Mouse (Mus musculus) adrenal gland, adult 8-10 months (tissue): Measurements from ENCODE around the gene Cfap69. TPM values are rescaled to one million over a fixed set of nuclear protein-coding genes. Genes with fewer than 3 reads are reported as not detected.
A peak's percentile ranks its signal among the peaks of the same experiment; 100 is the strongest.

Experiments used
- DNase-seq: peaks from one replicate; pipeline ENCODE4 v3.0.0; 2022
- total RNA-seq, 4 experiments: library from RNA; stranded (reverse); gene quantifications; 2 replicates each; pipeline ENCODE4 v1.2.4; 2022

The Cfap69 gene
- total RNA-seq, result 10 to 100 TPM in 2 of 4 experiments, 1 to 10 TPM in 2; 6.1 to 22.5 (median 12.7) TPM

DNA sequence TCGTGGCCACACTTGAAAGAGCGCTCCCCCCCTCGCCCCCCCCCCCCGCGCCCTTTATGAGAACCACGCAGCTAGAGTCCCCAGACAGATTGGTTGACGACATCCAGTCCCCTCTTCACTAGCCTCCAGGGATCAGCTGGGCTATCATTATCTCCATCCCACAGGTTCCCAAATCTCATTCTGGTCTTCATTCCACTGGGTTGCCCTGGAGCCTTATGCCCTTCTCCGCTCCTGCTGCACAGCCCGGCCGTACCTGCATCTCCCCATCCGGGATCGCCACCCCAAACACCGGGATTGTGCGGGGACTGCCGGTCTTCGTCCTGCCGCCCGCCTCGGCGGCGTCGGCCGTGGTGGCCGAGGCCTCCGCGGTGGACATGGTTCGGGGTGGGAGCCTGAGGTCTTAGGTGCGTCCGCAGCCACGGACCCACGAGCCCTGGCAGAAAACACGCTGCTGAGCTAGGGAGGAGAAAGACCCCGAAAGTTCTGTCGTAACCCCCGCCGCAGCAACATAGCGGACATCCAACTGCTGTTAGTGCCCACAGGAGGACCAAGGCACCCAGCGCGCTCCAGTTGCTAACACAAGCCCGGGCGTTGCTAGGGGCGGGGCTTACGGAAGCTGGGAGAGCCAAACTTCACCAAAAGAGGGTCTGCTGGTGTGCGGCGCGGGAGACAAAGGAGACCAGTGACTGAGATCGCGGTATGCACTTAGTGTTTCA is at the start of gene Cfap69:
TSS of gene Cfap69 (minus strand) at position 585 of the 716 bp plus-strand sequence.
- DNase-seq, result peak; percentile 73

DNA sequence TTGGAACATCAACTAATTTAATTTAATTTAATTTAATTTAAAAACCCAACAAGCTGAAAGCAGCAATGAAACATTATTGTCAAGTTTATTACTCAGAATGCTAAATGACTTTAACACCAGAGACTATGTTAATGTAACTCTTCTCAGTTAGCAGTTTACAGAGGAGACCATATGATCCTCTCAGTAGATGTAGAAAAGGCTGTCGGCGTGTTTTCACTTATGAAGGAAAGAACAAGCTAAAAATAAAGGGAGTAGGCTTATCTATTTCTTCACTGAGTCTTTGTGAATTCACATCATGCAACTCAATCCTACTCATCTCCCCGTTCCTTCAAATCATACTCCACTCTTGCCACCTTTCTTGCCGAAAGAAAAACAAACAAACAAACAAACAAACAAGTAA is 47.0 kb upstream of the Cfap69 start:
- DNase-seq, result no peak

DNA sequence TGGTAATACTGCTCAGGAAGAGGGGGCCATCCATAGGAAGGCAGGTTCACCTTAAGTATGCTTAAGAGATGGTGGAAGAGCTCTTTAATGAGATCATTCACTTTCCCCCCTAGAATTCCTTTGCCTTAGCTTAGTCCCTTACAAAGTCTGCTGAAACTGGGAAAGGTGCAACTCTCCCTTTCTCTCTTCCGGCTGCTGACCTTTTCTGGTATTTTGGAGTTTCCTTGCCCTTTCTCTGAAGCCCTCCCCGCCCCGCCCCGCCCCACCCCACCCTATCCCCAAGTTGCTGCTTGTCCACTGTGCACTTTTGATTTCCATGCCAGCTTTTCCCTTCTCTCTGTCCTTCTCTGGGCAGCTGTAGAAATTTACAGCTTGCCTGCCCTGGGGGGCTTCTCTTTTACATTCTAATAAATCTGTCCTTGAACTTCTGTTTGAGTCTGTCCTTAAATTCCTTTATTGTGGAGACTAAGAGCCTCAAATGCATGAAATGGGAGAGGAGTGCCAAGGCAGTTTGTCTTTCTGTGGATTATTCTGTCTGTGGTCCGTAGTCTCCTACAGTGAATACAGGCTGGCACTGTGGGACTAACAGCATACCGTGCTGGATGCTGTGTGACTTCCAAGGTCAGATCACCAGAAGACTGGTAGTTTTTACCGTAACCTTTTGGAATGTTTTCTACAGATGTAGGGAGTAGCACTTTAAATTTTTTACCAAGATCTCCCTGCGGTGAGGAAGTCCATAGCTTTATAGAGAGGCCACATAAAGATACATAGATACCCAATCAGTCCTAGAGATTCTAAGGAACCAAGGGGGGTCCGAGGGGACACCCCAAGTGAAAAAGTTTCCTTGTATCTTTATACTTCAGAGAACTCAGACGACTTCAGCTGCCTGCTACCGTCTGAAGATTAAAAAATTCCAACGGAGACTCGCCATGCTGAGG is 43.6 kb upstream of the Cfap69 start:
- DNase-seq, result peak; percentile 13

DNA sequence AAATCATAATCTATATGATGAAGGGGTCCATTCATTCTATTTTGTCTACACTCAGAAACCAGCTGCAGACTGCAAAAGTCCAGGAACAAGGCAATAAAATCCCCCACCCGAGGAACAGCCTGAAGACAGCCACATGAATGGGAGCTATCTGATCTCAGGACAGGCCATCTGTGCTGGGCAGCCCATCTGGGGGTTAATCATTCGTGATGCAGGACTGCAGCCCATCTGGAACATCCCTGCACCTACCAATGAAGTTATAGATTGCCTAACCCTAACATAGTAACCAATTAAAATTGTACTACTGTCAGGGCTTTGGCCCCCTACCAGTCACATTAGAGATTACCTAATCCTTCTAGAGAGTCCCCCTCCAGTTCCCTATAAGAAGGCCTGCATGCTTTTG is 41.0 kb upstream of the Cfap69 start:
- no peak for DNase-seq

DNA sequence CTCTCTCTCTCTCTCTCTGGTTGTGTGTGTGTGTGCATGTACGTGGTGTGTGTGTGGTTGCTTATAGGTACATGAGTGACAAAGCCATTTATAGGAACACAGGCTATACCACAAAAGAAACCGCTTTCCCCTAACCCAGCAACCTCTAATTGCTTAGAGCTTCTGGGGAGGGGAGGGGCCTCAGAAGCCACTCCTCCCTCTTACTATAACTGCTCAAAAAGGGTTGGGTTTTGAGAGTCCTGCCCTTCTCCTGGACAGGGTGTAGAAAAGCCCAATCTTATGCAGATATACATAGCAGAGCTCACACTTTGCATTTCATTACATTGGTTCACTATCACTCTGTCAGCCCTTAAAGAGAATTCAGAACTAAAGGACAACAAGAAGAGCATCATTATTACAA is 36.3 kb upstream of the Cfap69 start:
- no peak for DNase-seq

DNA sequence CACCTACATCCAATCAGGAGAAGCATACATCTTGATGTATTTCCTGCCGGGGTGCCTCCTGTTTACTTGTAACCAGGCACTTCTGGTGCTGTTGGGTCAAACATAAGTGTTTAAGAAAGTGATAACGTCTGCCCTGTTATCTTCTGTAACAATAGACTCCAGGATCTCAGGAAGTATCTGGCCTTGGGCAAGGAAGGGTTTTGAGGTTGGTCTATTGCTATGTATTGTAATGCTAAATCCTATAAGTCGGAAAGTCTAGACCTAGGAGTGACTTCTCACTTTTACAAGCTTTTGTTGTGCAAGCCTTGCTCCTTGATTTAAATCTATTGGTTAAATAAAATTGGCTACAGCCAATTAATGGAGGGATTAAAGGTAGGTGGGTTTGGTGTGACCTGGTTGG is 34.8 kb upstream of the Cfap69 start:
- DNase-seq, result no peak

DNA sequence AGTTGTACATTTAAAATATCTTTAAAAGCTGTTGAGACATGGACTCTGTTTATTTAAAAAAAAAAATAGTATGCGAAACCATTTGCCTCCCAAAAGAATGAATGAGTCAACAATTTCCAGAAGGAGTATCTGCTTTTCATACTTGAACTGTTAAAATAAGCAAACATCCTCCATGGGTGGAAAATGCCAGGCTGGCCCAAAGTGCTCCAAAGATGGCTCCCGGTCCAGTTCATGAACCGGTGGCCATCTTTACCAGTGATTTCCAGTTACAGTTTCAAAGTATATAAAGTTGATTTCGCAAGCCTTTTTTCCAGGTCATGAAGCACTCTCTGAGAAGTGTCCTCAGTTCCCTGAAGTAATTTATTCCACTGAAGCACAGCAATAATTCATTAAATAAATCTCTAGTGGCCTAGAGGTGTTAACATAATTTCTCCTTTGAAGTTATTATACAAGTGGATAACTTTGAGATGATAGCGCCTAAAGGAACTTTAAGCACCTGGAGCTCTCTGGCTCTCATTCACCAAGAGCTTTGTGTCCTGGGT is 31.4 kb upstream of the Cfap69 start:
- no peak for DNase-seq

DNA sequence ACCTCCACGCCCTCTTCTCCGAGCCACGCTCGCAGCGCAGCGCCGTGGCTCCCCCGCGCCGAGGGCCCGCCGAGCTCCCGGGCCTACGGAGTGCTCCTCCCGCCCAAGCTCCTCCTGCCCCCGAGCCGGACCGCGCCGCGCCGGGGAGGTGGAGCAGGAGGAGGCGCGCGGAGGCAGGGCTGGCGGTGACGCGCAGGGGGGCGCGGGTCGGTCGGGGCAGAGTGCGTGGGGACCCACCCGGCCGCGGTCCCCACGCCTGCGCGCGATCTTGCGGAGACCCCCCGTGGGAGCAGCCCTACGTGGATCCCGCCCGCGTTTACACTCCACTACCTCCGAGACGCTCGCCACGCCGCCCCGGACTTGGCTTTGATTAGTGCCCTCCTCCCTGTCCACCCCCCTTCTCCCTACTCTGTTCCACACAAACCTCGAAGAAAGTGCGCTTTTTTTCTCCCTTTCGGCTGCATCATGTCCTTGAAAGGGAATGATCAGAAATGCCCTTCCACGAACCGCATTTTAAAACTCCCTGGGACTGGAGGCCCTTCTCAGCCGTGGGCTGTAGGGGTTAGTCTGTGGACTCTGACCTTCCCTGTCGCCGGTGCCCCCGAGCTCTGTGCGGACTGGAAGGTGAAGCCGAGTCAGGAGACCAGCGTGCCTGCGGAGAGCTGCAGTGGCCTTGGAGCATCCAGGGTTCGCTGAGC is 30.1 kb upstream of the Cfap69 start, which contains the start of gene Steap2:
TSS of gene Steap2 (minus strand) at position 623 of the 698 bp plus-strand sequence.
- DNase-seq, result peak; percentile 31

DNA sequence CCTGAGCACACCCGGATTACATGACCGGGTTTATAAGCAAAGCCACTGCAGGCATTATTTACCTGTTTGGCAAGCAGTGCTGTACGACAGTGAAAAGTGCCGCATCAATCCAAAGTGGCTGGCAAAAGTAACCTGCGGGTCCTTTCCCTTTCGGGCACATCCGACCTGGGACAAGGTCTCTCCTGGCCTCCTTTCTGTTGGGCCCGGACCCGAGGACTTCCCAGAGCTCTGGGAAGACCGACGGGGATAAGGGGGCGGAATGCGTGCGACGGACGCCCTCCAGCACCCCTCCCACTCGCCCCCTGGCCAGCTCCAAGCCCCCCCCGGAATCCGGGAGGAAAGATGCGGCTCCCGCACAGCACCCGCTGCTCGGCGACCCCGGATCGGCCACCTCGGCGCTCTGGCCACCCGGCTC is 29.5 kb upstream of the Cfap69 start:
- DNase-seq, result no peak

DNA sequence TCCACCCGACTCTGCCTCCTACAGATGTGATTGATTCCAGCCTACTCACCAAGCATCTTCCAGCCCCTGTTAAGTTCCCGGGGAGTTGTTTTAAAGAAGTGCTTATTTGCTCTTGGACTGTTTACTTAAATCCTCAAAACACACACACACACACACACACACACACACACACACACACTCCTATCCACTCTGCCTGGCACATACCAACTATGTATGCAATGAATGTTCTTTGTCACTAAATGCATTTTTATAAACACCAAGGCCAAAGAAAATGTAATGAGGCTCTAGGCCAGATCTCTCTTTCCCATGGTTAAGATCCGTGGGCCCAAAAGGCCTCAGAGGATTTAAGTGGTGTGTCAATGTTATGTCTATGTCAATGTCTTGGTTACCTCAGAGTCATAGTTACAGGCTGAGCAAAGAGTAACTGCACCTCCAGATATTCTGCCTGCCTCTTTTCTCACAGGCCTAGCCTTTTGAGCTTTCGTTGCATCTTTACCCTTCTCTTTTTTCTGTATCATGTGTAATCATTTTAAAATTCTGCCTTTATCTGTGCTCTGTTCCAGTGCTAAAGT is 28.2 kb upstream of the Cfap69 start:
- no peak for DNase-seq

DNA sequence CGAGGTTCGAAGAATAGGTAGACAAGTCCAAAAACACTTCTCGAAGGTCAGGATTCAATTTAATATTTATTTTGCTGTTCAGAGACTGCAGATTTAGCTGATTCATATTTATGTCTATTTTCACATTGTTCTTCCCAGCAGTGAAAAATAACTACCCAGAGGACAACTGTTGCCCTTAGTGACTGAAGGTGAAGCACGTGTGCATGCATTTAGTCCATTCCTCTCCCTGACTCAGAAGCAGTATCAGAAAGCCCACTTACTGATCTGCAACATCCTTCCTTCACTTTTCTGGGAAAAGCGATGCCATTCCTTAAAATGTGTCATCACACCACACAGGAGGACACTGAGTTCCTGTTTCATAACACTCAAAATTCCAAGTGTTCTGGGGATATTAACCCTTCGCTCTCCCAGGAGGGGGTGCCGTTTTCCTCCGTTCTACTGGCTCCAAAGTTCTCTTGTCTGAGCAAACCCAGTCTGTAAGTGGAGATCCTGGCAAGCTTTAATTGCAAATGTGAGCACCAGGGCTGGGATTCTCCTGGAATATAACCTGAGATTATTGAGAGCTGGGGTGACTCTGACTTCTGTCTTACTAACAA is 25.0 kb upstream of the Cfap69 start:
- no peak for DNase-seq

DNA sequence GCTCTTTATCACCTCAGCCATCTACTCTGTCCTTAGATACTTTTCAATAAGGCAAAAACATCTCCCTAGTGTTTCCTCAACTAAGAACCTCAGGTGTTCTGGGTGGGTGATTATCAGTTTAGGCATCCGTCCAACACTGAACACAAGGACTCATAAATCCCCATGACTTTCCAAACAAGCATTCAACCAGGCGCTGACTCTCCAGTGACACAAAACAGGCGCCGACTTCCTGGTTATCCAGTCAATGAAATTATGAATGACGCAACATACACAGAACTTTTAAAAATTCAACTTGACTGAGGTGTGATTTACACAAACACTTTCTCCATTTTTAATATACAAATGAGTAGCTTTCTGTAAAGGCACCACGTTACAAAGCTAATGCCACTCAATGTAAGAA is 24.2 kb upstream of the Cfap69 start:
- peak; percentile 14 for DNase-seq

DNA sequence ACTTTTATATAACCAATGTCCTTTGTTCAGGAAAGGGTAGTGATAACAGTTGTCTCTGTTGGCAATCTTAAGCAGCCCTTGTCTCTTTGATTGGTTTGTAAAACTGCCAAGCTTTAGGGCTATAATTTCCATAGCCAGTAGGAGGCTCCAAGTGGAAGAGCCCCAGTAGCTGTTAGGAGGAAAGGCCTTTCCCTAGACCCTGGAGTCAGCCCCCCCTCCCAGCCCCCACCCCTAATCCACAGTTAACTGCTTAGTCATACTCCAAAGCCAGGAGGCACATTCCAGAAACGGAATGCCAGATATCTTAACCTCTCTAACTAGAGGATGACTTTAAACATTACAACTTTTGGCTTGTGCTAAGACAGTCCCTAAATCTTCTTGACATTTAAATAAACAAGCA is 22.9 kb upstream of the Cfap69 start:
- DNase-seq, result no peak

DNA sequence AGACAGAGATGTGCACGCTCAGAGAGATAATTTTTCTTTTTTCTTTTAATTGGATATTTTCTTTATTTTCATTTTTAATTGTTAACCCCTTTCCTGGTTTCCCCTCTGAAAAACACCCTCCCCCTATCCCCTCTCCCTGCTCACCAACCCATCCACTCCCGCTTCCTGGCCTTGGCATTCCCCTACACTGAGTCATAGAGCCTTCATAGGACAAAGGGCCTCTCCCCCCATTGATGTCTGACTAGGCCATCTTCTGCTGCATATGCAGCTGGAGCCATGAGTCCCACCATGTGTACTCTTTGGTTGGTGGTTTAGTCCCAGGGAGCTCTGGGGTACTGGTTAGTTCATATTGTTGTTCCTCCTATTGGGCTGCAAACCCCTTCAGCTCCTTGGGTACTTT is 20.9 kb upstream of the Cfap69 start:
- peak; percentile 32 for DNase-seq

DNA sequence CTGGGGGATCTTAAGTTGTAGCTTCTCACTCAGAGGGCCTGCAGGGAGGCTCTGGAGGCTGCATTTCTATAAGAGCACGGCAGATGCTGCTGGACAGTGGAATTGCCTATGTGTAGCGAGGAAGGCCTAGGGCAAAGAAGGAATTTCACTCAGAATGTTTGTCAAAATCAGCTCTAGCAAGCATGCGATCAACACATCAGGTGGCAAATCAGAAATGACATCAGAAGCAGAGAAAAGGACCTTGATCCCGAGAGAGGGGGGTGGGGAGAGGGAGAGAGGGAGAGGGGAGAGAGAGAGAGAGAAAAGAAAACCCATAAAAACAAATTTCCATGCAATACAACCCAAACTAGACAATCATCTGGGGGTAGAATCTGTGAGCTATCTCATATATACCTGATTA is 19.3 kb upstream of the Cfap69 start:
- no peak for DNase-seq

DNA sequence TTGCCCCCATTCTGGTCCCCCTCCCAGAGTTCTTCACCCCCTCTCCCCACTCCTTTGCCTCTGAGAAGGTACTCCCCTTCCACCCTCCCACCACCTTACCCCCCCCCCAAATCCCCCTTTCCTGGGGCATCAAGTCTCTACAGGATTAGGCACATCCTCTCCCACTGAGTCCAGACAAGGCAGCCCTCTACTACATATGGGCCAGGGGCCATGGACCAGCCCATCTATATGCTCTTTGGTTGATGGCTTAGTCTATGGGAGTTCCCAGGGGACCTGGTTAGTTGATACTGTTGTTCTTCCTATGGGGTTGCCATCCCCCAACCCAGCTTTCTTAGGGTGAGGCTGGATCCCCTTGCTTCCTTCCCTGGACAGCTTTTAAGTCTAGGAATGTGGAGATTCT is 15.4 kb upstream of the Cfap69 start:
- DNase-seq, result no peak

DNA sequence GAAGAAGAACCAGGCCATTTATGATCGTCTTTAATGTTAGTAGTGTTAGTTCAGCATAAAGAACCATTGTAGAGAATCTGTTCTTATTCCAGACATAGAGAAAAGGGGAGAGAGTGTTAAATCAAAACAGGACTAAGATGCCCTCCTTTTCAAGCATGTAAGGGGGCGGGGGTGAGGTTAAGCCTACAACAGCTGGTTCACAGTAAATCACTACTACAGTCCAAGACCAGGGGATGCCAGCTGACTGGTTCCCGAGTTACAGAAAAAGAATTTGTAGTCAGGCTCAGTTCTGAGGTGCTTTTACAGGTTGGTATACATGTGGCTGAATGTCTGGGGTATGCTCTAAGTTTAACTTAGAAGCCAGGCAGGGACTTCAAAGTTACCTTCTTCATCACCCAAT is 12.0 kb upstream of the Cfap69 start:
- DNase-seq, result no peak

DNA sequence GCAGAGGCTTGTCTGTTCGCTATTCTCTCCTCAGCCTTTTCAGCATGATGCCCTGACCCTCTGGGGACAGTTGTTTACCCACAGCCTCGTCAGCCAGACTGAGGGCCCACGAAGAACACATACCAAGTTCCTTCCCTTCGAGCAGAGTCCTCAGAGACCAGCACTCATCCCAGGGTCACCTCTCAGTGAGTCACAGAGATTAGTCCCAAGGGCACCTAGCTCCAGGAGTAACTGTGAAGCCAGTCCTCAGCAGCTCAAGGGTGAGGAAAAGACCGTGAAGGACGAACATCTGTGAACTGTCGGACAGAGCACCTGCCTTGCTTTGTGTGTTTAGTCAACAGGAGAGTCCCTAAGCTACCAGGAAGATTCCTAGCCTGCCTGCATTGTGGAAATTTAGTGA is 4.9 kb upstream of the Cfap69 start:
- DNase-seq, result peak; percentile 45

DNA sequence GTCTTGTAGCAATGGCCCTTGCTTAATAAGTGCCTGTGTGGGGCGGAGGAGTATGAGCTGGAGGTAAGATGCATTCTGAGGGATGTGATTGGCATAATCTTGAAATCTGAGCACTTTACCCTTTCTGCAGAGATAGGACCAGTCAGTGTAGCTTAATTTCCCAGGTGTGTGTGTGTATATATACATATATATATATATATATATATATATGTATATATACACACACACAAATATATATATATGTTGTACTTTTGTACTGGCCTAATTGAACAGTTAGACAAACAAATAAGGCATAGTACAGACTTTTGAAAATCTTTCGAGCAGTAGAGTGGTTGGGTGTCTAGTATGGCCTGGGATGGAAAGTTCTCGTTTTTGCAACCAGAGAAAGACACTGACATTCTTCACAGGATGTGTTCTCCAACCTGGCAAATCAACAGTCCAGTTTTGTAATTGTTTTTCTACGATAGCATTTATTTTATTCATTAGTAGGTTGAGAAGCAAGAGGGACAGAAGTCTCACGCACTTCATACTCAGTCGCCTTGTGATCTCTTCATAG is 410 bp upstream of the Cfap69 start:
- no peak for DNase-seq

DNA sequence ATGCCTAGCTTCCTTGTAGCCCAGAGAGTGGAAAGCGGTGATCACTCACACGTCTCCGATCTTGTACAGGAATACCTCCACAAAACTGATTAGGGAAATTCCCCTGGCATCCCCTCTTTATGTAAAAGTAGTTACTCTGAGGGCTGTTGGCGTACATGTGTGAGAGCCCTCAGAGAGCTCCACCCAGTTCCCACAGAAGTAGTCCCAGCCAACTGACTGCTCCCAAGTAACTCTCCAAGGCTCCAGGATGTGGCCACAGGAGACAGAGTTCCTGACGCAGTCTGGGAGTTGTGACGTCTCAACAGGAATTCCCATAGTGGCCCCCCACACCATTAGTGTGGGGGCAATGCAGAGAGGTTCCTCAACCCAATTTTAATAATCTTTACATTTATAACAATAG is 982 bp downstream of the Cfap69 start:
- DNase-seq, result no peak

DNA sequence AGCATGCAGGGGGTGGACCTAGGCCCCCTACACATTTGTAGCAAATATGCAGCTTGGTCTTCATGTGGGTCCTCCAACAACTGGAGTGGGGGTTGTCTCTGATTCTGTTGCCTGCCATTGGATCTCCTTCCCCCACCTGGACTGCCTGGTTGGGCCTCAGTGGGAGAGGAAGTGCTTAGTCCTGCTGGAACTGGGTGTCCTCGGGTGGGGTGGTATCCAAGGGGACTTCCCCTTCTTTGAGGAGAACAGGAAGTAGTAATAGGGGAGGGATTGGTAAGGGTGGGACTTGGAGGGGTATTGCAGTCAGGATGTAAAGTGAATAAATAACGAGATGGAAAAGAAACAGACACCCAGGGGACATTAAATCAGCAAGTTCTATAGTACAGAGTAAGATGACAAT is 5.4 kb downstream of the Cfap69 start:
- no peak for DNase-seq

DNA sequence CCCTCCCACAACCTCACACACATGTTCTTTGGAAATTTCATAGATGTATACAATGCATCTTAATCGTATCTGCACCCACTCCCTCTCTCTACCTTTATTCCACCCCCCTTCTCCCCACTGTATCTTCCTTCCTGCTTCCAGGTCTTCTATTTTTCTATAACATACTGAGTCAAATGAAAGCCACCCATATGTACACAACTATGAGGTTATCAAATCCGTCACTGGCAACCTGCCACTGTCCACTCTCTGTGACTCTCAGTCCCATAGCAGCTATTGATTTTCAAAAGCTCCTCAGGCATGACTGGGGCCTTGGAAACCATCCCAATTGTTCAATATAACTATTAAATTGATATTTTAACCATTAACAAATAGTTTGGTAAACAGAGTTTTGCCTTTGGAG is 6.1 kb downstream of the Cfap69 start:
- DNase-seq, result no peak
